8 mouse cellular contexts compared by ENCODE assay signal in the genomic region with DNA sequence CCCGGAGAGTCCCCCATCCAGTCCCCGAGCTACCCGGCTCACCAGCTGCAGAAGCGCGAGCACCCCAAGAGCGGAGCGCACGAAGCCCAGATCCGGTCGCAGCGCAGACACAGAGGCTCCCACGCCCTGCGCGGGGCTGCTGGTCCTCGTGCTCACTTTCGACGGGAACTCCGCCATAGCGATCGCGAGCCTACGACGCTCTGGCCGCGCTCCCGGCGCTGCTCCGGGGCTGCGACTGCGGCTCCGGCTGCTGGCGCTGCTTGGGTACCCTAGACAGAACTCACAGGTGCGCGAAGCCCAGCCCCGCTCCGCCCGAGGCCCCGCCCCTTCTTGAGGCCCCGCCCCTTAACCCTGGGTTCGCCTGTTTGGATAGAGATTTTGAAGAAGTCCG. TPM values are rescaled to one million over a fixed set of nuclear protein-coding genes. Genes with fewer than 3 reads are reported as not detected.
DNase-seq lines count a peak whose midpoint lies in the region; ATAC-seq and TF ChIP-seq lines count a peak whose summit lies in the region.

A gene (minus strand): TSS at position 285 of the 391 bp plus-strand sequence.

- peak within 1 kb of the TSS; percentile 80 for H3K27ac ChIP-seq in cortical plate, adult 2 months (ENCODE audit: insufficient read depth, low read length)
- no peak within 1 kb of the TSS for H3K27ac ChIP-seq in hindbrain, embryonic 11.5 days (ENCODE audit: low read depth, low read length)
- H3K27ac ChIP-seq in lung, postnatal 0 days (ENCODE audit: low read length), result no peak within 1 kb of the TSS

- no peak for TF ChIP-seq EP300 in lung, postnatal 0 days (IDR thresholded peaks at IDR 0.05)

- ATAC-seq in hindbrain, embryonic 11.5 days (ENCODE audit: low FRiP score), result peak; percentile 59
- peak; percentile 70 for ATAC-seq in lung, postnatal 0 days

- WGBS in hindbrain, embryonic 11.5 days, result 1% methylated on average over 41 of the region's 41 CpGs
- WGBS in lung, postnatal 0 days, result under 1% methylated on average over 35 of the region's 41 CpGs

- H3K9me3 ChIP-seq in hindbrain, embryonic 11.5 days (ENCODE audit: control insufficient read depth, low read length), result no peaks in the 10 kb centered on the region
- no peaks in the 10 kb centered on the region for H3K9me3 ChIP-seq in lung, postnatal 0 days (ENCODE audit: low read length)

- H3K27me3 ChIP-seq in hindbrain, embryonic 11.5 days (ENCODE audit: control insufficient read depth, insufficient read depth, low read length), result peaks cover 43% of the 10 kb centered on the region
- peaks cover 25% of the 10 kb centered on the region; the same call in 1 of the 2 replicates for H3K27me3 ChIP-seq in lung, postnatal 0 days (replicated peaks; ENCODE audit: insufficient read depth, low read length)

- H3K4me2 ChIP-seq in hindbrain, embryonic 11.5 days (replicated peaks; ENCODE audit: low read depth, low read length), result peak within 1 kb of the TSS; percentile 69
- peak within 1 kb of the TSS; percentile 54 for H3K4me2 ChIP-seq in lung, postnatal 0 days (replicated peaks; ENCODE audit: low read depth, low read length)

- peaks cover 2% of the 10 kb centered on the region; the same call in 1 of the 2 replicates for H3K4me1 ChIP-seq in cortical plate, adult 2 months (ENCODE audit: control insufficient read depth, insufficient read depth, low read length)
- H3K4me1 ChIP-seq in hindbrain, embryonic 11.5 days (replicated peaks; ENCODE audit: control insufficient read depth, insufficient read depth, low read length), result peaks cover 9% of the 10 kb centered on the region
- peaks cover 10% of the 10 kb centered on the region for H3K4me1 ChIP-seq in lung, postnatal 0 days (ENCODE audit: insufficient read depth, low read depth, low read length)

- peak; percentile 43 for DNase-seq in right cerebral cortex, adult 18-20 months
- DNase-seq in right cerebral cortex, adult 2 months (ENCODE audit: low spot score in 2 of 2), result no peak
- no peak for DNase-seq in hindbrain, embryonic 11.5 days (ENCODE audit: low spot score)
- no peak for DNase-seq in layer of hippocampus, adult 8-10 months (ENCODE audit: low spot score in 2 of 2)
- peak; percentile 56 for DNase-seq in lung, postnatal 0 days (ENCODE audit: low spot score)
- peak; percentile 47 for DNase-seq in right cerebral cortex, postnatal 4 days
- no peak for DNase-seq in cerebellum, adult 8-10 months

- H3K36me3 ChIP-seq in hindbrain, embryonic 11.5 days (ENCODE audit: control insufficient read depth, insufficient read depth, low read length), result no peaks in the 10 kb centered on the region
- H3K36me3 ChIP-seq in lung, postnatal 0 days (ENCODE audit: insufficient read depth, low read length), result no peaks in the 10 kb centered on the region

- no peak for TF ChIP-seq CTCF in cortical plate, adult 2 months (IDR thresholded peaks at IDR 0.05; ENCODE audit: extremely low read depth, insufficient read depth, low read length)
- TF ChIP-seq CTCF in lung, postnatal 0 days (IDR thresholded peaks at IDR 0.05), result no peak

- 0 out of 2 replicates have a peak within 1 kb of the TSS, but pooled peaks have one; percentile 11 for H3K9ac ChIP-seq in hindbrain, embryonic 11.5 days (ENCODE audit: low read depth, low read length)
- no peak within 1 kb of the TSS for H3K9ac ChIP-seq in lung, postnatal 0 days (replicated peaks; ENCODE audit: low read depth)

- peak; percentile 45; the same call in 1 of the 2 replicates for TF ChIP-seq POLR2A in cortical plate, adult 2 months (IDR thresholded peaks at IDR 0.05; ENCODE audit: extremely low read depth, insufficient read depth, low read length)

- peak within 1 kb of the TSS; percentile 43 for H3K4me3 ChIP-seq in cortical plate, adult 2 months (ENCODE audit: insufficient read depth, low read length)
- H3K4me3 ChIP-seq in hindbrain, embryonic 11.5 days (ENCODE audit: low read depth, low read length), result peak within 1 kb of the TSS; percentile 41
- H3K4me3 ChIP-seq in lung, postnatal 0 days (ENCODE audit: low read depth, low read length), result peak within 1 kb of the TSS; percentile 33

RNA-seq across cellular contexts. Expression of the gene that starts here (rescaled TPM):
- polyA plus RNA-seq in cortical plate, adult 2 months (2012; rRNA removed), result 165 and 190 TPM in 2 replicates
- polyA plus RNA-seq in hindbrain, embryonic 11.5 days (2014; fragmentation: Nextera tagmentation; extraction: Ambion mirVana), result 0.25 and 0.63 TPM in 2 replicates
- total RNA-seq in layer of hippocampus, adult 8-10 months (2022), result 10 to 100 TPM; 29.6 to 61.0 (median 49.6) TPM
- polyA plus RNA-seq in lung, postnatal 0 days (2015; fragmentation: Nextera tagmentation; extraction: Ambion mirVana), result 22.8 and 29.1 TPM in 2 replicates

Comparison
In these comparisons a context has a peak if more than half of its experiments do, and no peak if none do; other contexts are left out.
1. RNA of the gene that starts here (polyA plus RNA-seq): 165 to 190 TPM in cortical plate, adult 2 months and 22.8 to 29.1 TPM in lung, postnatal 0 days; 0.25 to 0.63 TPM in hindbrain, embryonic 11.5 days; every median in the first group is over 10 times any median in the second.
2. DNase-seq: peak in right cerebral cortex, adult 18-20 months (single experiment), lung, postnatal 0 days (single experiment) and right cerebral cortex, postnatal 4 days (single experiment); none in right cerebral cortex, adult 2 months (0 of 2), hindbrain, embryonic 11.5 days (single experiment), layer of hippocampus, adult 8-10 months (0 of 2) and cerebellum, adult 8-10 months (single experiment).
3. Peak in ATAC-seq, H3K4me3 ChIP-seq, H3K9ac ChIP-seq and H3K4me2 ChIP-seq in hindbrain, embryonic 11.5 days; RNA of the gene not detected or under 1 TPM.
4. Peak in every context shown above with its lines, with median percentiles within 50 percentile points of each other: H3K4me3 ChIP-seq.